Mouse (Mus musculus): ENCODE results near the gene Aym1.
"Not testable (repeated sequence)": the region's sequence is repeated elsewhere in the genome, so short reads cannot be mapped to it uniquely, and the experiment has no call there.

Gene Aym1

DNA sequence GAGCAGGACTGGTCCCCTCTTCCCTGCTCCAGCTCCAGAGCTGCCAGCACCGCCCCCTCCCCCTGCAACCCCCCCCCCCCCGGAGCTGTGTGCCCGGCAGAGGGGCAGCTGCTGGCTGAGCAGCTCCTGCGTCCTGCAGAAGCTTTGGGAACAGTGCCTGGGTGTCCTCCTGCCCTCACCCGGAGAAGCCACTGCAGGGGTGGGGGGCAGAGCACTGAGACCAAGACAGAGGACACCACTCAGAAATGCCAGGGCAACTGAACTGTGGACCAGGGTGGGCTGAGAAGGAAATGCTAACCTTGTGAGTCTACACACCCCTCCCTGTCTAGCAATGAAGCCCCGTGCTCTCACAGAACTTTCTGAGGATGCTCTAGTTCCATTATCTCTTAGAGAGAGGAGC, at the start of gene Aym1:
Aym1 (plus strand) TSS at position 109 of the 400 bp plus-strand sequence.
- no peak for DNase-seq

DNA sequence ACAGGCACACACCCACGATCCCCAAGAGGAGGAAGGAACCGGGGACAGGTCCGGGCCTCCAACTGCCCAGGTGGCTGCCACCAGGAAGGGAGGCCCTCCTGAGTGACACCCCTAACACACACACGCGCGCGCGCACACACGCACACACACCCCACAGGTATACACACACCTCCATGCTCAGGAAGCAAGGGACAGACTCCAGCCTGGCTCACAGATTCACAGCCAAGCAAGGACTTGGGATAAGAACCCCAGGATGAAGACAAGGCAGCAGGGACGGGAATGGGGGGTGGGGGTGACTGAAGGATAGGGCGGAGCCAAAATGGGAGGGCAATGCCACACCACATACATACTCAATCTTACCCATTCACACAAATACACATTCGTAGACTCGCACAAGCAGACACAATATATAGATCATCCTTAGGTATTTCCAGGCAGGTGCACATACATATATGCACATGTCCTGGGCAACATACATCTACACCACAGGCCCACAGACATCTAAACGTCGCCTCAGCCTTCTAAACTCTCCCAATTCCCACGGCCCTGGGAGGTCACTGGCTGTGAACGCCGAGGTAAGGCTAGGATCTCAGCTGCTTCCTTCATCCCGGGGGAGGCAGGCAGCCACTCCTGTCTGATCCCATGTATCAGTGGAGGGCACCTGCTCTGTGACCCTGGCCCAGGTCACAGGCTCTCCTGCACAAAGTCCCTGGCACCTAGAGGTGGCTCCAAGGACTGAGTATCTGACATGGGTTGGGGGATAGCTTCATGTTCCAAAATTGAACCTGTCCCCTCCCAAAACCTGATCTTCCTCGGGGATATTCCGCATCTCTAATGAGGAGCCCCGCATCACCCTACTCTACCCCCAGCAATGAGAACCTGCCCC, 47.4 kb upstream of the Aym1 start:
- DNase-seq: no peak

DNA sequence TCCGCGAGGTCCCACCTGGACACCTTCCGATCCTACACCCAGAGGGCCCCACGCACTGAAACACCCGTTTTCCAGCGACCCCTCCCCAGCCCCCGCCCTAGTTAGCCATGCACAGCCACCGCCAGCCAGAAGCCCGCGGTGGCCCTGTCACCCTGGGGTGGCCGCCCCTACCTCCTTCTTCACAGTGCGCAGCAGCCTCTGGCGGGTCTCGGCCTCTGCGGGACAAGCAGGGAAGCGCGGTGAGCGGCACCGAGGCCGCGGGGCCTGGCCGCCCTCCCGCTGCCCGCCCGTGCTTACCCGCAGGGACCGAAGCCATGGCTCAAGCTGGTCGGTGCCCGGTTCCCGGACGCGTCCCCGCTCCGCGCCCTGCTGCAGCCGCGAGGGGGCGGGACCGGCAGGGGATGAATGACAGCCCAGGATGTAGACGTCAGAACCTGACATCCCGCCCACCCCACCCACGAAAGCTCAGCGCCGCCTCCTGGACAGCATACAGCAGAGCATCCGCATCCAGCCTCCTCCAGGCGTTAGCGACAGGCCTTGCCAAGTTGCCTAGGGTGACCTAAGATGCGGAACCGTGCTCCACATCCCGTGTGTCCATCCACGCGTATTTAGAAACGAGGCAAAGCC, 46.6 kb upstream of the Aym1 start, which contains the start of gene Sgsm1:
Sgsm1 (minus strand) TSS at position 410 of the 627 bp plus-strand sequence.
- peak; percentile 66 for DNase-seq

DNA sequence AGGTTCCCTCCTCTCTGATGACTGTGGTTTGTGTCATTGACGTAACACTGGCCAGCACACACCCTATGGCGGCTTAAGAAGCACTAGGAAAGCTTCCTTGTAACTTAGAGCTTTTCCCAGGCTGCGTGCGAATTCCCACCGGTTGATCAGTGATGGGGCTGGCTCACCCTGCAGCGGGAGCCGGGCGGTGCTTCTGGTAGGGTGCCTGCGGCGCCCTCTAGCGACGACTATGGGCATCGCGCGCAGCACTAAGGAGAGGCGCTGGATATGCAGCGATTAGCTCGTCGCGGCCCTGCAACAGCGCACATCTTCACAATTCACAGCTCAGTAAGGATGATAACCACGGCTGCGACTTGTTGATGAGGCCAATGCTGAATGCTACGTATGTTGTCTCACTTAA, 43.1 kb upstream of the Aym1 start:
- peak; percentile 52 for DNase-seq

DNA sequence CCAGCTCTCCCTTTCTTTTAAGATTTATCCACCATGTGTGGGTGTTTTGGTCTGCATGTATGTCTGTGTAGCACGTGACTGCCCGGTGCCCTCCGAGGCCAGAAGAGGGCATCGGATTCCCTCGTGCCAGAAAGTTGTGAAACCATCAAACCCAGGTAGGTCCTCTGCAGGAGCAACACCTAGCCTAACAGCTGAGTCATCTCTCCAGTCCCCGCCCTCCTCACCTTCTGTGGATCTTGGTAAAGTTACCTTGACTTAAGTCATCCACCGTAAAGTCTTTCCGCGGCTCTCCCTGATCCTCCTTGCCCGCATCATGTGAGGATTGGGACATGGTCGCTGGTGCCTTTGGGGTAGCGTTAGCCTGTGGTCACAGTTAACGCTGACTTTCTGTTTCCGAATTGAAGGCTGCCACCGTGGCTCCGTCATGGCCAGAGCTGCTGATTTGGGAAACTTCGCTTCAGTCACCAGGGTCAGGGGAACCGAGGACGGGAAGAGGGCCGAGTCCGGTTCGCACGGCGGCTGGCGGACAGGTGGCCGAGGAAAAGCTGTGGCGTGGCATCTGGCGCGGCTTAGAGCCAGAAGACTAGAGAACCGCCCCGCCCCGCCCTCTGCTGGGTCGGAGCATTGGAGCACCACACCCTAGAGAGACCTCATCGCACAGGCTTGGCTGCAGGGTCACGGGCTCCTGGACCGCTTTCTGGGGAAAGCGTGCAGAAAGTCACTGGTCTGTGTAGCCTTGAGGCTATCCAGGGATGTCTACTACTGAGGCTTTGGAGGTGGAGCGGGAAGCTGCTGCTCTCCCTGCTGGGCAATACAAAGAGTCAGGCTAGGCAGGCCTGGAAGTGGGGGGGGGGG, 33.1 kb upstream of the Aym1 start:
- DNase-seq: no peak

DNA sequence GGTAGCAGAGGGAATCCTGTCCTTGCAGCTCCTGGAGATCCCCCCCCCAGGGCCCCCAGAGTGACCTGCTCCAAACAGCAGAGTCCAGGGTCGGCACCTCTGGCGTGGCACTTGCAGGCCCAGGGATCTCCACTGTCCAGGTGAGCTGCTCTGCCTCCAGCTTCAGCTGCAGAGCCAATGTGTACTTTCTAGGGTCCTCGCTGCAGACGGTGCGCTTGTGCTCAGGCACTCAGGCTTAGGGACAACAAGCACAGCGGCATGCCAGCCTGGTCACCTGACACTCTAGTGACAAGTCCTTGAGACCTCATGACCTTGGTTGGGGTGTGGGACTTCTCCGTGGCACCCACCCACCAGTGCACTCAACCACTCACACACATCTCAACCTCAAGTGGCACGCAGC, 27.6 kb upstream of the Aym1 start:
- DNase-seq: no peak

DNA sequence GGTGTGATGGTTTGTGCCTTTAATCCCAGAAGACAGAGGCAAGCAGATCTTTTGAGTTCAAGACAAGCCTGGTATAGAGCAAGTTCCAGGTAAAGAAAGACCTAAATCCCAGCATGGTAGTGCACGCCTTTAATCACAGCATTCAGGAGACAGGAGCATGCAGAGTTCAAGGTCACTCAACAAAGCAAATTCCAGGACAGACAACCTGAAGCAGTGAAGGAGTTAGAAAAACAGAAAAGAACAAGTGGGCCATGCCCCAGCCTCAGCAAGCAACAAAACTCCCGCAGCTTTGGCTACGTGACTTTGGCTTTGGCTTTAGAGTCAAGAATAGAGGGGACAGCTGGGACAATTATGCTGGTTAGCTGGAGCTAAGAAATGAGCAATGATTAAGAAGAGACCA, 26.9 kb upstream of the Aym1 start:
- DNase-seq: no peak

DNA sequence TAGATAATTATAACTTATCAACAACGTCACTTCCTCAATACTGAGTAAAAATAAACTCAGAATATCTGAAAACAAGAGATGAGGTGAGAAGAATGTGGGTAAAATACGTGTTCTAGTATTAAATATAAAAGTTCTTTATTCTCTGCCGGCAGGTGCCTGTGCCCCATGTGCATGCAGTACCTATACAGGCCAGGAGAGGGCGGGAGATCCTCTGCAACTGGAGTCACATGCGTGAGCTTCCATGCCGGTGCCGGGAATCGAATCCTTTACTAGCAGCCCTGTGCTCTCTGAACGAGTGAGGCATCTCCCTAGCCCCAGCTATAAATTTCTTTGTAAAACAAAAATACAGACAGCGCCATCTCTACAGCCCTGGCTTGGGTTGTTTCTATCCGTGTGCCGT, 24.9 kb upstream of the Aym1 start:
- DNase-seq: no peak

DNA sequence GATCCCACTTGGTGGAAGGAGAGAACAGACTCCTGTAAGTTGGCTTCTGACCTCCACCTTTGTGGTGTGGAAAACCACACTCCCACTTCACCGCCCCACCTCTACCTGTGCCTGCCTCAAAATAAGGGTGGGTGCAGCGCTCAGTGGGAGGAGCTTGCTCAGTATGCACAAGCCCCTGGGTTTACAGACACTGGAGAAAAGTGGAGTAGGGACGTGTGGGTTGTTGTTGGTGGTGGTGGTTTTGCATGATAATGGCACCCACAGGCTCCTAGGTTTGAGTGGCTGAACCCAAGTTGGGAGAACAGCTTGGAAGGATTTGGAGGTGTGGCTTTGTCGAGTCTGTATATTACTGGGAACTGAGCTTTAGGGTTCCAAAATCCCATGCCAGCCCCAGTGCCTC, 24.2 kb upstream of the Aym1 start:
- DNase-seq: no peak

DNA sequence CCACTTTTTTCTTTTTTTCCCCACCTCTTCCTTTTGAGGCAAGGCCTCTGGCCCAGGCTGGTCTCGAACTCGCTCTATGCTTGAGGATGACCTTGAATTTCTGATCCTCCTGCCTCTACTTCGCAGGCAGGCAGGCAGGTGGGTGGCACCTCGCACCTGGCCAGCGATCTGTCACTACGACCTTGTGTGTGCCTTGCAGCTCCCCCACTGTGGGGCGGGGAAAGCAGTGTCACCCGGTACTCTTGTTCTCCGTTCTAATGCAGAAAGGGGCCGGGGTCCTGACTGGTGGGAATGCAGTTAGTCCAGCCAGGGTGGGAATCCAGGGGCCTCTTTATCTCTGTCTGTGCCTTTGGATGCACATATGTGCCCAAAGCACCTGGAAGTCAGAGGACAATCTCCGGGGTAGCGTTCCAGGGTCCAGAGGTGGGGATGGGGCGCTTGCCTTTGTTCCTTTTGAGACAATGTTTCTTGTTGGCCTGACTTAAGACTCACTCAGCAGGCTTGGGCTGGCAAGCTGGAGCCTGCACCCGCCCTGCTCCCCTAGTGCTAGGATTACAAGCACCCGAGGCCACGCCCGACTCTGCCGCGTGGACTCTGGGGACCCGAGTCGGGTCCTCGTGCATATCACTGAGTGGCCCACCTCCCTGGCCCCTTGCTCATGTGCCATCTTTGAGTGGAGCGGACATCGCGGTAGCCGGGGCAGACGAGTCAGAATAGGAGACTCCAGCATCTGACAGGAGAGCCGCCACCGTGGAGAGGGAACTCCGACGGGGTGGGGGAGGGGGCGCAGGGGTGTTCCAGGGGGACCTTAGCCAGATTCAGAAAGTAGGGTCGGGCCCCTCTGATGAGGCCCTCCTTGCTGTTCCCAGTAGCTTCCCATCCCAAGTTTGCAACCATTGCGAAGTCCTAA, 22.2 kb upstream of the Aym1 start:
- no peak for DNase-seq

DNA sequence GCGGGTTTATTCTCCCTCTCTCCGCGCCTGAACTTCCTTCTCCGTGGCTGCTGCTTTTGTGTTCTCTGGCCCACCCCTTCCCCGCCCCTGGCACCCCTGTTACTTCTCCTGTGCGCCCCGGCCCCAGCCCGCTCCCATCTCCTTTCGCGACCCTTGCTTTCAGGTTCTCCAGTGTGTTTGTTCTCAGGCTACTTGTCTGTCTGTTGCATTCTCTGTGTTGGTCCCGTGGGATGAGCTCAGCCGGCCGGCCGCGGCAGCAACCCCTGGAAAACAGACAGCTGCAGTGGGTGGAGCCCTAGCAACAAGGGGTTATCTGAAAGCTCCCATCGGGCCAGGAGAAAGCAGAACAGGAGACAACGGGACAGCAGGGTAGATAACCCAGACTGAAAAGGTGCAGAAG, 21.4 kb upstream of the Aym1 start:
- DNase-seq: no peak

DNA sequence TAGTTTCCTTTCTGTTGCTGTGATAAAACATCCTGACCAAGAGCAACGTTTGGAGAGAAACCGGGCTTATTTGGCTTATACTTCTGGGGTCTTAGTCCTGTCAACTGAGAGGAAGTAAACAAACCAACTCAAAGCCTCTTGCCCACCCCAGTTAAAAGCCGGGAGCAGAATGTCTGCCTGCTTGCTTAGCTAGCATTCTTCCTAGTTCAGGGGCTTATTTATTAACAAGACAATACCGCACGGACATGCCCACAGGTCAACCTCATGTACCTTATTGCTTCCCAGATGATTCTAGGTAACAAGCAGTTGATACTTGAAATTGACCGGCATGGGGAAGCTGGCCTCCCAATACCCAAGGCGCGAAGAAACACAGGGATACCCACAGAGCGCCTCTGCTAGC, 20.8 kb upstream of the Aym1 start:
- DNase-seq: no peak

DNA sequence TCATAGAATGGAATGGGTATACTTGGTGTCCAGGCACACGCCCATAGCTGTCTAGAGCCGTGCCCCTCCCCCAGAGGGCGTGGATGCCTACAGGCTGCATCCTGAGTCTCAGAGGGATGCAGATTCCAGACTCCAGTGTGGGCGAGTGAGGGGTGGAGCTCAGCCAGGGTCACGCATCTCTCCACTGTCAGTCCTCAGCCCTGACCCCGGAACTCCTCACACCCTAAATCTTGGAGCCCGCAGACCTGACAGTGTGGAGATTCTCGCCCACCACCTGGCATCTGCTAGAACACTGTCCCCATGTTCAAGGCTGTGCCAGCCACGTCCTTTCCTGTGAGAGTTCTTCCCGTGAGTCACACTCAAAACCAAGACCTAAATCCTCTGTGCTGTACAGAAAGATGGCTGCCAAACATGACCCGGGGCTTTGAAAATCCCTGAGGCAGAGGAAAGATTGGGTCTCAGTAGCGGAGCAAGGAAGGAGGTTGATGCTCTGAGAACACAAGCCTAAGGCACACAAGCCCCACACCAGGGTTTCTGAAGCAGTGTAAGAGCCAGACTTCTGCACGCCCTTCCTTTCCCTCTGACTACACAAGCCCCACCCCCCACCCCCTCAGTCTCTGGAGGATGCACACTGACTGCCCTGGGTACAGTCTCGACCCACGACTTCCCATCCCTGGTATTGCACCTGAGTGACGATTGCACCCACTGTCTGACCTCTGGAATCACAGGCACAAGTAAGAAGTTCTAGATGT, 12.3 kb upstream of the Aym1 start:
- DNase-seq: no peak

DNA sequence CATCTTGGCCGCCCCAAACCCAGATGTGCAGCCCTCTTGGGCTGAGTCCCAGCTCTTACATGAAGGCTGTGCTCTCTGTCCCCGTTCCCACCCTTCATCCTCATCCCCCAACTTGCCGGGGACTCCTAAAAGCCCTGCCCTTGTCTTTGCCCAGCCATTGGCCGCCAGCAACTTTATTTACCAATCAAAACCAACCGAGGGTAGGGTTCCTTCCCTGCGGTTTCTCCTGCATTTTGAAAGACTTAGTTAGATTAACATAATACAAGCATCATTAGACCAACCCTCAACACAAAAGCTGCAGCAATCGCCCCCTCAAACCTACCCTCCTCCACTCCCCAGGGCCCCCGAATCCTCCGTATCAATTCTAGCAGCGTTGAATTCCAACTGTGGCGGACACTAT, 11.3 kb upstream of the Aym1 start:
- DNase-seq: no peak

DNA sequence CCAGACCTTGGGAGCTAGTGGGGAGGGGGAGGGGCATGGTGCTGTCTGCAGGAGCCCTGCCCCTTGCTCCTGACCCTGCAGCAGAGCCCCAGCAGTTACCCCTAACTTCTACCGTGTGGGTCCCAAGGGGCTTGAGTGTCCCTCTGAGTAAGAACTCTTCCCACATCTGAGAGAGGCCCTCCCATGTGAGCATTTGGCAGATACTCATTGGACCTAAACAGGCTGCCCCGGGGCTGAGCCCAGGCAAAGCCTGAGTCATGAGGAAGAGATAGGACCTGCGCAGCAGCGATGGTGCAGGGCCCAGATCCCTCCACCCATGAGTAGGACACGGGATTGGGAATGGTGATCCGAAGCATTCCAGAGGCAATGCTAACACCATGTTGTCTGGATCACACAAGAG, 10.4 kb upstream of the Aym1 start:
- DNase-seq: not testable (repeated sequence)

DNA sequence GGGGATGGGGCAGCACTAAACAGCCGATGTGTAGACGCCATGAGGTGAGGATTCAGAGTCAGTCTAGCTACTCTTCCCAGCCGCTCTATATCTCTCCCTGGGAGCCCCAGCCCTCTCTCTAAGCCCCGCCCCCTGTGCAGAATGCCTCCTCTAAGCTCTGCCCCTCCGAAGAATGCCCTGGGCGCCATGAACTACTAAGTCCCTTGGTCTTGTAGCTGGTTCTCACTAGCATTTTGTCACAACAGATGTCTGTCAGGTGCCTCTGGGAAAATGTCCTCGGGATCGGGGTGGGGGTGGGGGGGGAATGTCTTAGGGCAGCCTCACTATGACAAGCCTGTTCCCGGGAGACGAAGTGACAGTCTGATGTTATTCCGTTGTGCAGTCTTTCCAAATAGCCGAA, 9.5 kb upstream of the Aym1 start:
- DNase-seq: no peak

DNA sequence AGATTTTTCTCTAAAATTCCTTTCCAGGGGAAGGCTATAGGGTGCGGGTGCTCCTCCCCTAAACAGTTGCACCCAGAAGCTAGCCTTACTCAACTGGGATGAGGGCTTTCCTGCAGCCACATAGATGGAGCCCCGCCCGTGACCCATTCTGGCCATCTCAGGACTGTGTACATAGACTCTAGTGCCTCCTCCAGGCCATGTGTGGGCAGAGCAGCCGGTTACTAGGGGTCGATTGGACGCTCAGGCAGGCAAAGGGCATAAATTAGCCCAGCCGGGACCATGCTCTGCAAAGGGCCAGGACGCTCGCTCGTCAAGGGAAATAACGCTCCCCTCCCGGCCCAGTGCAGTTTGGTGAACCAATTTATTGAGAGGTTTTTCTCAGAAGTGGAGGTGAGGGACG, 8.5 kb upstream of the Aym1 start:
- no peak for DNase-seq

DNA sequence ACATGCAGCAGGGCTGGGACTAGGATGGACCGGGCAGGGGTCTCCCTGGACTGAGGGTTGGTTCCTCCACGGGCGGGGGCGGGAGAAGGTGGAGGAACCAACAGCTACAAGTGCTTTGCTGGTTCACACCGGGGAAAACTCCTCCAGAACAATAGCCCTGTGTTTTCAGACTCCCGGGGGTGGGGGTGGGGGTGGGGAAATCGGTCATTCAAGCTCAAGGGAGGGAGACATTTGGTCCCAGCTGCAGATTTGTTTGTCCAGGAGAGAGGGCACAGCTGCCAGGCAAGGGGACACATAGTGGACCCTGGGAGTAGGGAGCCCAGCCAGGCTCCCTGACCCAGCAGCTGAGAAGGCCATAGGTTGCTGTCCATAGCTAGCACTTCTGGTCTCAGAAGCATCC, 7.9 kb upstream of the Aym1 start:
- DNase-seq: no peak

DNA sequence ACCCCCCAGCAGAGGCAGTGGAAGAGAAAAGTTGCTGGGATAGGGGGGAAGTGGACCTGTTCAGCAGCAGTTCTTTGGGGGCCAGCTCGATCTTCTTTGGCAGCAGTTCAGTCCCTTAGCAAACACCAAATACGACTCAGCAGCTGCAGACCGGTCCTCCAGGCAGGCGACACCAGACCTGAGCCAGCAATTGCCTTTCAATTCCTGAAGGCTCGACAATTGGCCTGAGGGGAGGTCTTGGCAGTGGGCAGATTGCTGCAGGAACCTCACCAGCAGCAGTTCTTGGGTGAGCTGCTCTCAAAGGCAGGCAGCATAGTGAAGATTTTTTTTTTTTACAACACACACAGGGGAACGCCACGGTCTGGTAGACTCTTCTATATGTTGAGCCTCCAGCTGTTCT, 7.3 kb upstream of the Aym1 start:
- no peak for DNase-seq

DNA sequence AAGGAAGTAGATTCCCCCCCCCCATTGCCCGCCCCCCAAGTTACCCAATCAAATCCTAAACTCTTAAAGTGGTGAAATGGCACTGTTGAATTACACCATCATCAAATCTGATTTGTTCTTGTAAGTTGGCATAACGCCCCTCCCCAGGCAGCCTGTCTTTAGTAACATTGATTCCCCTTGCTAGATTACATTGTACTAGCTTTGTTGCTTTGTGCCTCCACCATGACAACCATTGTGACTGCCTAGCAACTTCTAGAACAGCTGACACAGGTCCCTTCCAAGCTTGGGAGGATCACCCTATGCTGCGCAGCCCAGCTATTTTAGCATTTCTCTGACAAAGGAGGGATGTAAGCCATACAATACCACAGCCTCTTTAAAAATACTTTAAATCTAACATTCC, 5.3 kb upstream of the Aym1 start:
- DNase-seq: no peak

DNA sequence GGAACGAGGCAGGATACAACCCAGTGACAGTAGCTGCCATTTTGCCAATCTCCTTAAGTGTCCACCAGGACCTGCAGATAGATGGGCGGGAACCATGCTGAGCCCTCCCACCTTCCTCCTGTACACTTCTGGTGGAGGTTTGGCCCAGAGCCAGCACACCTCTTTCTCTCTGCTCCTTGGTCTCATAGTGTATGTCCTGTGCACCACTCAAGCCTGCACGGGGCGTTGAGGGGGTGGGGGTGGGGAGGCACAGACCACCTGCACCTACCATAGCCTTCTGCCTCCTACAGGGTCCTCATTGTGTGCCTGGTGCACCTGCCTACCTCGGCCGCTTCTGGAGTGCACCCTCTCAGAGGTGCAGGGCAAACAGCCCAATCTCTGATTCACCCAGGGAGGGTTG, 4.5 kb upstream of the Aym1 start:
- DNase-seq: no peak

DNA sequence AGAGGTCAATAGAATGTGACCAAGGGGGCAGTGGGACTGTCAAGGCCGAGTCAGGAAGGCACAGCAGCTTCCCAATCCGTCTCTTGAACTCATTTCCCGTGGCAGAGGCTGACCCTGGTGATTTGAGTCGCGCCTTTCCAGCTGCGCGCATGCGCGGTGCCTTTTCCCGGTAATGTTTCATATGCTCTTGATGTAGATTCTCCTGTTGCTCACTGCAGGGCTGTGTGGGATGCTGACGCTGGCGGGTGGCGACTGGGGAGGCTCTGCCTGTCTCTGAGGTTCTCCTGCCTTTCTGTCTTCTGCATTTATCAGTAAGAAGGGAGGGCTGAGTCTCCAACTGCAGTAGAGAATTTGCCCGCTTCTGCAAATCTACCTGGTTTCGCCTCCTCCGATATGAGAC, 2.8 kb upstream of the Aym1 start:
- no peak for DNase-seq
